Mouse (Mus musculus) mouse trophoblast stem cell (cell line): ENCODE measurements at regions not wholly inside any gene's neighbourhood (a gene's known extent, or its start where the extent isn't known, plus 50 kb on each side); places are given as distances from the start of the nearest gene placed in this dataset.

Experiments used
- in situ Hi-C, 2 experiments: fragments of 300-500 bp; cut with MseI, MboI; formaldehyde crosslinking; loops; 2 replicates in 1 of 2; 3 replicates in 1 of 2; pipeline ENCODE4 v1.15.1; 2025

DNA sequence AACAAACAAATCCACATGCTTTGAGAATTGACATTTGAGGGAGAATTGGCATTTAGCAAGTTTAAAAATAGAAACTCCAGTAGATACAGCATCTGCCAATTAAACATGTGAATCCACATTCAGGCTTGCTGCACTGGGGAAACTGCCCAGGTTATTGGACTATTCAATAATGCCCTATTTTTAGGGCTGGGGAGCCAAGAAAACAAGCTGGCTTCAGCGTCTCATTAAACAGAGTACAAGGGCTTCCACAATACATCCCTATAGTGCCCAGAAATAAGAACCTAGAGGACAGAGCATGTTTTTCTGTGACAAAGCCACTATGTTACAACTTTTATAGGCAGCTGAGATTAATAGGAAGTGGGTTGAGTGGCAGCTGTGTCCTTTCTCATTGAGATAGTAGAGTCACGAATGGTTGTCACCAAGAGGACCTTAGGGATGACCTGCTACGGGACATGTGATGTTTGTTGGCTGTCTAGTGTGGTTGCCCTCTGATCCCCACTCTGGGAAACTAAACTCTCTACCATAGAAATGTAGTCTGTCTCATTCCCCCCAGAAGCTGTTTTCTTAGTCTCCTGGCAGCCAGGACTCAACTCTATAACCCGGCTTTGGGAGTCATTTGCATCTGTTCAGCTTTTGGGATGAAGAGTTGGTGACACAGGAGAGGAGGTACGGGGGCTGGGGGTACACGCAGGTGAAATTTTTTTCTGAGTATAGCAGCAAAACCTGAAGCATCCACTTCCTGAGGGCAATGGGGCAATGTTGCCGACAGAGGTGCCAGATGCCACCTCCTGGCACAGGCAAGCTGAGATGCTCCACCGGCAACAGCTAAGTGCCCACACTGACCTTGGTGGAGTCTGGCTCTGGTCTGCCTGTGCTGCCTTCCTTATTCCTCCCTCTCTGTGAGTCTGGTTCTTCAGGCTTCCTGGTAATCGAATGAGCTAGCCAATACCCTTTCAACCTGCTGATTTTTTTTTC lies 53.0 kb upstream of the Usp24 start:
- in situ Hi-C loops: no loop called here
